Mouse (Mus musculus) embryo, embryonic 10 days (tissue): ENCODE results near the gene Trmt13.

Source experiments
- DNase-seq: peaks from one replicate; pipeline ENCODE4 v3.0.0-alpha.2; 2015; ENCODE audit warnings: low spot score

The Trmt13 gene

GRCm38 (mm10) chr3:116542532-116542931 is 71.9 kb downstream of the Trmt13 start:
- DNase-seq, result no peak

DNA sequence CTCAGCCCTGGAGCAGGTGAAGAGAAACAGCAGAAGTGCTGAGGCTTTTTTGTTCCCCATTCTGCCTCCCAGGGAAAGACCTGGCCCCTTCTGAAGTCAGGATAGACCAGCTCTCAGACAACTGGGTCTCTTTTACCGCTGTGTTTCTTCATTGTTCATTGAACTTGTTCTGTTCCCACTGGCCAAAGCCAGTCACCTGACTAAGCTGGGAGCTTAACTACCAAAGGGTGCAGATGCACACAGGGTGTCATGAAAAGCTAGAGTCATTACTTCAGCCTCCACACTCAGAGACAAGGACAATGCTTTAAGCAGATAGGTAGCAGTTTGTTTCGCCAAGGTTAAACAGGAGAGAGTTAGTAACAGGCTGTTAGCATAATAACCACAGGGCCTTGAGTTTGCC is 72.3 kb downstream of the Trmt13 start:
- DNase-seq, result no peak

DNA sequence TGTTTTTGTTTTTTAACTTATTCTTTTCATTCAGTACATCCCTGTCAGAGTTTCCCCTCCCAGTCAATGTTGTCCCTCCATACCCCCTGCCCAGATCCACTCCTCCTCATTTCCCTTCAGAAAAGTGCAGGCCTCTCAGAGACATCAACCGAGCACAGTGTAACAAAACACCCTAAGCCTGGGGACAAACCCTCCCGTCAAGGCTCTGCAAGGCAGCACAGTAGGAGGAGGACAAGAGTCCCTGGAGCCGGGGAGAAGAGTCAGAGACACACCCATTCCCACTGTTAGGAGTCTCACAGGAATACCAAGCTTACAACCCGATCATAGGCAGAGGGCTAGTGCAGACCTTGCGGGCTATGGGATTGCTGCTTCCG is 77.2 kb downstream of the Trmt13 start:
- peak; percentile 35 for DNase-seq

GRCm38 (mm10) chr3:116536428-116537199 is 77.8 kb downstream of the Trmt13 start:
- DNase-seq, result peak; percentile 48
